Mouse (Mus musculus) liver, embryonic 14.5 days (tissue): ENCODE results near the gene Eya4.

Source experiments
- CTCF ChIP-seq: IDR thresholded peaks from 2 replicates; pipeline ENCODE4 v1.5.1; 2016; ENCODE audit warnings: antibody characterized with exemption, low read depth, control low read depth
- EP300 ChIP-seq: IDR thresholded peaks from 2 replicates; pipeline ENCODE4 v1.6.1; 2016; ENCODE audit warnings: antibody characterized with exemption, low read depth

DNA sequence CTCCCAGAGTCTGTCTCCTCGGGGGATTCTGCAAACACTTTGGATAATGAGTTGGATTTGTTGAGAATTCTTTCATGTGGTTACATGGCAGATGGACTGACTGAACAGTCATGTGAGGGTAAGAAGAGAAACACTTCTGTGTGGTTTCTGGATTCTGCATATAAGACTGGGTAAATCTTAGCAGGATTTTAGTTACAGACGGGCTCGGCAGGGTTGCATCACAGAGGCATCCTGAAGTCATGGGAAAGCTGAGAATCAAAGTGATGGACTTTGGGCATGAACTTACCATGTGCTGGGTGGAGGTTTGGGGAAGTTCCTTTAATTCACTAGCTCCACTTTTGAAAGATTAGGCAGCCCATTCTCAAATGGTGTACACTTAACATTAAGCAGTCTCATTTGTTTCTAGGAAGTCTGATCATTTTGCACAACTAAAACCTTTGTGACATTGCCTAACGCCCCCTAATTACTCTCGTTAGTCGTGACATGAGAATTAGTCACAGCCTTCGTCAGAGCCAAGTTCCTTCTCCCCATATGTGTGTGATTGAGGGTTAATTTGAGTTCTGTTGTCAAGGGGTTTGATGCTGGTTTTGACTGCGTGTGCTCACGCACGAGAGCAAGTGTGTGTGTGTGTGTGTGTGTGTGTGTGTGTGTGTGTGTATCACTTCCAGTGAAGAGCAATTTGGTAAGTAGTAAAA is 147.3 kb downstream of the Eya4 start:
- TF ChIP-seq CTCF (no peak), EP300 (no peak)
